Mouse (Mus musculus) liver, embryonic 14.5 days (tissue): ENCODE data around the gene Snx1.

Source experiments
- CTCF ChIP-seq: IDR thresholded peaks from 2 replicates; pipeline ENCODE4 v1.5.1; 2016; ENCODE audit warnings: antibody characterized with exemption, low read depth, control low read depth
- EP300 ChIP-seq: IDR thresholded peaks from 2 replicates; pipeline ENCODE4 v1.6.1; 2016; ENCODE audit warnings: antibody characterized with exemption, low read depth

GRCm38 (mm10) chr9:66138193-66138592 lies 11.8 kb upstream of the Snx1 start:
- no peak for TF ChIP-seq CTCF
- TF ChIP-seq EP300, result no peak
